Mouse (Mus musculus): ENCODE results near the gene Actrt1.

Gene Actrt1

GRCm38 (mm10) chrX:46328707-46329106, at the start of gene Actrt1:
Gene Actrt1 (plus strand): TSS chrX:46329007.
- DNase-seq (ENCODE audit: low read depth): no peak

GRCm38 (mm10) chrX:46331463-46332115, 2.8 kb downstream of the Actrt1 start:
- no peak for DNase-seq (ENCODE audit: low read depth)
